Mouse (Mus musculus) neural tube, embryonic 13.5 days (tissue): Measurements from ENCODE around the gene Mylk. TPM values are rescaled to one million over a fixed set of nuclear protein-coding genes. Genes with fewer than 3 reads are reported as not detected.

Source experiments
- ATAC-seq: fragments of 200-750 bp; cut with Nextera tagmentation; 2 replicates; pipeline ENCODE4 v1.8.0; 2017; ENCODE audit warnings: low read depth, mild to moderate bottlenecking, moderate TSS enrichment, moderate library complexity
- H3K27ac ChIP-seq: fragments of 300-500 bp; sonication (generic); replicated peaks from 2 replicates; pipeline ENCODE4 v1.5.1; 2015; ENCODE audit warnings: moderate library complexity, mild to moderate bottlenecking, inconsistent platforms
- H3K27me3 ChIP-seq: fragments of 300-500 bp; sonication (generic); 2 replicates; pipeline ENCODE4 v1.6.1; 2015; ENCODE audit warnings: mild to moderate bottlenecking, inconsistent platforms
- H3K36me3 ChIP-seq: fragments of 300-500 bp; sonication (generic); 2 replicates; pipeline ENCODE4 v1.6.1; 2015; ENCODE audit warnings: mild to moderate bottlenecking, inconsistent platforms
- H3K4me1 ChIP-seq: fragments of 300-500 bp; sonication (generic); replicated peaks from 2 replicates; pipeline ENCODE4 v1.6.1; 2015; ENCODE audit warnings: inconsistent platforms
- H3K4me2 ChIP-seq: fragments of 300-500 bp; sonication (generic); 2 replicates; pipeline ENCODE4 v1.6.1; 2015; ENCODE audit warnings: inconsistent platforms, mild to moderate bottlenecking, moderate library complexity
- H3K4me3 ChIP-seq: fragments of 300-500 bp; sonication (generic); 2 replicates; pipeline ENCODE4 v1.5.1; 2015; ENCODE audit warnings: mild to moderate bottlenecking, inconsistent platforms
- H3K9ac ChIP-seq: fragments of 300-500 bp; sonication (generic); 2 replicates; pipeline ENCODE4 v1.6.1; 2015; ENCODE audit warnings: moderate library complexity, mild to moderate bottlenecking, inconsistent platforms
- H3K9me3 ChIP-seq: fragments of 300-500 bp; sonication (generic); 2 replicates; pipeline ENCODE4 v1.6.1; 2016; ENCODE audit warnings: inconsistent platforms
- WGBS: fragments of 180-500 bp; shearing (Covaris S2); methylation state at CpG from one replicate; pipeline ENCODE4 v1.1.7; 2015; 5-methylcytosine and 5-hydroxymethylcytosine counted together
- polyA plus RNA-seq: library from polyadenylated mRNA; unstranded; fragments of >200 nt; fragmentation: Nextera tagmentation; extraction: Ambion mirVana; gene quantifications from 2 replicates; pipeline ENCODE4 v1.2.1, GENCODE M21; 2015

Mylk gene
- polyA plus RNA-seq, 1 experiment from 2014 or later: 3.6 TPM

GRCm38 (mm10) chr16:34857631-34858030 lies 112.6 kb downstream of the Mylk start:
- no peak overlapping the region for H3K4me2 ChIP-seq
- H3K4me1 ChIP-seq: no peaks in the 10 kb centered on the region
- no peak overlapping the region for H3K9ac ChIP-seq
- no peak overlapping the region for H3K4me3 ChIP-seq
- no peaks in the 10 kb centered on the region for H3K36me3 ChIP-seq
- no peak overlapping the region for H3K27ac ChIP-seq
- 72% methylated on average over 5 of the region's 5 CpGs for WGBS
- H3K9me3 ChIP-seq: no peaks in the 10 kb centered on the region
- H3K27me3 ChIP-seq: no peaks in the 10 kb centered on the region
- no peak for ATAC-seq

GRCm38 (mm10) chr16:34860761-34861160 lies 115.8 kb downstream of the Mylk start:
- Histone ChIP-seq H3K36me3 (no peaks in the 10 kb centered on the region), H3K4me1 (no peaks in the 10 kb centered on the region), H3K9ac (no peak overlapping the region), H3K27ac (no peak overlapping the region), H3K9me3 (no peaks in the 10 kb centered on the region), H3K4me2 (no peak overlapping the region), H3K27me3 (no peaks in the 10 kb centered on the region), H3K4me3 (no peak overlapping the region)
- ATAC-seq: no peak
- whole genome bisulfite sequencing: 88% methylated on average over 3 of the region's 3 CpGs

- Histone ChIP-seq H3K27ac (no peak overlapping the region), H3K9ac (no peak overlapping the region), H3K4me1 (no peaks in the 10 kb centered on the region), H3K9me3 (no peaks in the 10 kb centered on the region), H3K4me3 (no peak overlapping the region), H3K27me3 (no peaks in the 10 kb centered on the region), H3K36me3 (no peaks in the 10 kb centered on the region), H3K4me2 (no peak overlapping the region)
- ATAC-seq: no peak
- 86% methylated on average over 10 of the region's 10 CpGs for WGBS
Observed at GRCm38 (mm10) chr16:34861744-34862365, 116.8 kb downstream of the Mylk start.

- 84% methylated on average over 4 of the region's 4 CpGs for WGBS
- no peak for ATAC-seq
- H3K4me3 ChIP-seq: no peak overlapping the region
- no peaks in the 10 kb centered on the region for H3K9me3 ChIP-seq
- H3K27ac ChIP-seq: no peak overlapping the region
- H3K4me2 ChIP-seq: no peak overlapping the region
- H3K27me3 ChIP-seq: no peaks in the 10 kb centered on the region
- H3K36me3 ChIP-seq: no peaks in the 10 kb centered on the region
- no peak overlapping the region for H3K9ac ChIP-seq
- no peaks in the 10 kb centered on the region; the same call in 1 of the 2 replicates for H3K4me1 ChIP-seq
Observed at GRCm38 (mm10) chr16:34865373-34865772, 120.4 kb downstream of the Mylk start.

GRCm38 (mm10) chr16:34867217-34867616 lies 122.2 kb downstream of the Mylk start:
- Histone ChIP-seq H3K27ac (no peak overlapping the region), H3K27me3 (no peaks in the 10 kb centered on the region), H3K36me3 (no peaks in the 10 kb centered on the region), H3K9ac (no peak overlapping the region), H3K4me2 (no peak overlapping the region), H3K4me1 (no peaks in the 10 kb centered on the region; the same call in 1 of the 2 replicates), H3K4me3 (no peak overlapping the region), H3K9me3 (no peaks in the 10 kb centered on the region)
- ATAC-seq: no peak
- 98% methylated on average over 2 of the region's 2 CpGs for WGBS

GRCm38 (mm10) chr16:34880031-34880778 lies 135.2 kb downstream of the Mylk start:
- H3K4me3 ChIP-seq: no peak overlapping the region
- no peaks in the 10 kb centered on the region for H3K36me3 ChIP-seq
- no peak for ATAC-seq
- H3K9me3 ChIP-seq: no peaks in the 10 kb centered on the region
- H3K27ac ChIP-seq: no peak overlapping the region
- 86% methylated on average over 18 of the region's 18 CpGs for WGBS
- H3K4me1 ChIP-seq: no peaks in the 10 kb centered on the region
- H3K27me3 ChIP-seq: no peaks in the 10 kb centered on the region
- no peak overlapping the region for H3K4me2 ChIP-seq
- H3K9ac ChIP-seq: no peak overlapping the region

GRCm38 (mm10) chr16:34880815-34881214 lies 135.8 kb downstream of the Mylk start:
- Histone ChIP-seq H3K9ac (no peak overlapping the region), H3K4me2 (no peak overlapping the region), H3K36me3 (no peaks in the 10 kb centered on the region), H3K4me1 (no peaks in the 10 kb centered on the region), H3K27me3 (no peaks in the 10 kb centered on the region), H3K27ac (no peak overlapping the region), H3K4me3 (no peak overlapping the region), H3K9me3 (no peaks in the 10 kb centered on the region)
- ATAC-seq: no peak
- 92% methylated on average over 4 of the region's 4 CpGs for WGBS

- H3K27ac ChIP-seq: no peak overlapping the region
- H3K9ac ChIP-seq: no peak overlapping the region
- 82% methylated on average over 1 of the region's 1 CpGs for WGBS
- no peaks in the 10 kb centered on the region for H3K4me1 ChIP-seq
- no peaks in the 10 kb centered on the region for H3K9me3 ChIP-seq
- H3K4me2 ChIP-seq: no peak overlapping the region
- ATAC-seq: no peak
- H3K4me3 ChIP-seq: no peak overlapping the region
- no peaks in the 10 kb centered on the region for H3K36me3 ChIP-seq
- no peaks in the 10 kb centered on the region for H3K27me3 ChIP-seq
Observed at GRCm38 (mm10) chr16:34887037-34887436, 142.0 kb downstream of the Mylk start.

GRCm38 (mm10) chr16:34894016-34894415 lies 149.0 kb downstream of the Mylk start:
- Histone ChIP-seq H3K36me3 (no peaks in the 10 kb centered on the region), H3K9ac (no peak overlapping the region), H3K4me3 (no peak overlapping the region), H3K9me3 (no peaks in the 10 kb centered on the region), H3K4me2 (no peak overlapping the region), H3K4me1 (peaks cover 2% of the 10 kb centered on the region; the same call in 1 of the 2 replicates), H3K27me3 (no peaks in the 10 kb centered on the region), H3K27ac (no peak overlapping the region)
- WGBS: 87% methylated on average over 3 of the region's 3 CpGs
- ATAC-seq: no peak

GRCm38 (mm10) chr16:34895916-34896315 lies 150.9 kb downstream of the Mylk start:
- no peaks in the 10 kb centered on the region for H3K27me3 ChIP-seq
- H3K36me3 ChIP-seq: no peaks in the 10 kb centered on the region
- H3K9me3 ChIP-seq: no peaks in the 10 kb centered on the region
- H3K27ac ChIP-seq: no peak overlapping the region
- WGBS: 92% methylated on average over 10 of the region's 10 CpGs
- H3K4me1 ChIP-seq: peaks cover 19% of the 10 kb centered on the region
- no peak for ATAC-seq
- no peak overlapping the region for H3K9ac ChIP-seq
- H3K4me2 ChIP-seq: no peak overlapping the region
- H3K4me3 ChIP-seq: no peak overlapping the region

- Histone ChIP-seq H3K4me1 (peaks cover 19% of the 10 kb centered on the region), H3K27me3 (0 out of 2 replicates have a peak, but pooled peaks cover 5% of the 10 kb centered on the region), H3K4me2 (no peak overlapping the region), H3K4me3 (no peak overlapping the region), H3K36me3 (no peaks in the 10 kb centered on the region), H3K9me3 (no peaks in the 10 kb centered on the region), H3K27ac (no peak overlapping the region), H3K9ac (no peak overlapping the region)
- no peak for ATAC-seq
- 73% methylated on average over 3 of the region's 3 CpGs for WGBS
Observed at GRCm38 (mm10) chr16:34896996-34897395, 152.0 kb downstream of the Mylk start.

- no peaks in the 10 kb centered on the region for H3K9me3 ChIP-seq
- ATAC-seq: no peak
- no peak overlapping the region for H3K4me3 ChIP-seq
- WGBS: 78% methylated on average over 7 of the region's 7 CpGs
- peaks cover 19% of the 10 kb centered on the region for H3K4me1 ChIP-seq
- H3K27me3 ChIP-seq: 0 out of 2 replicates have a peak, but pooled peaks cover 9% of the 10 kb centered on the region
- H3K27ac ChIP-seq: no peak overlapping the region
- H3K36me3 ChIP-seq: no peaks in the 10 kb centered on the region
- H3K4me2 ChIP-seq: no peak overlapping the region
- no peak overlapping the region for H3K9ac ChIP-seq
Observed at GRCm38 (mm10) chr16:34898057-34898789, 153.2 kb downstream of the Mylk start.
